Mouse (Mus musculus): ENCODE data around the gene Lmbrd2. TPM values are rescaled to one million over a fixed set of nuclear protein-coding genes. Genes with fewer than 3 reads are reported as not detected.

Lmbrd2 gene
- polyA plus RNA-seq, 1 experiment = 4.7 TPM

DNA sequence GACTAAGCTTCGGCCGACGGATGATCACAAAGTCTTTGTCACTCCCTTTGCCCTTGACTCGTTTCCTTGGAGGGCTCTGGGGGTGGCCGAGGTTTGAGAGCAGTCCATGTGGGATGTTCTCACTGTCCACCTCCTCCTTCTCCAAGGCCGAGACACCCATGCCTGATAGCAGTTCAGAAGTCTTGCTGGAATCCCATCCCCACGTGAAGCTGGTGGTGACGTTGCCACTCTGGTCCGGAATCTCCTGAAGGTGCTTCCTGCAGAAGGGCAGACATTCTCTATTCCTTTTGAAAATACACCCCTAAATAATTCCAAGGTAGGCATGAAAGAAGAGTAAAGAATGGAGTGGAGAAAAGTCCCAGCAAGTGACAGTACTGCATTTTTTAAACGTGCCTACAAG is 903 bp upstream of the Lmbrd2 start:
- Histone ChIP-seq H3K36me3 (ENCODE audit: control insufficient read depth, insufficient read depth) (peaks cover 30% of the 10 kb centered on the region), H3K27me3 (ENCODE audit: control insufficient read depth, insufficient read depth, insufficient read length) (no peaks in the 10 kb centered on the region), H3K4me3 (peak overlapping the region; percentile 52), H3ac (ENCODE audit: control insufficient read depth, insufficient read length) (no peak overlapping the region), H3K79me2 (ENCODE audit: control insufficient read depth, insufficient read depth) (peaks cover 64% of the 10 kb centered on the region), H3K4me2 (ENCODE audit: low read depth) (peak overlapping the region; percentile 95)
- TF ChIP-seq REST (IDR thresholded peaks at IDR 0.05; ENCODE audit: insufficient read depth, insufficient read length) (no peak), USF1 (IDR thresholded peaks at IDR 0.05; ENCODE audit: low read depth) (peak; percentile 44)

DNA sequence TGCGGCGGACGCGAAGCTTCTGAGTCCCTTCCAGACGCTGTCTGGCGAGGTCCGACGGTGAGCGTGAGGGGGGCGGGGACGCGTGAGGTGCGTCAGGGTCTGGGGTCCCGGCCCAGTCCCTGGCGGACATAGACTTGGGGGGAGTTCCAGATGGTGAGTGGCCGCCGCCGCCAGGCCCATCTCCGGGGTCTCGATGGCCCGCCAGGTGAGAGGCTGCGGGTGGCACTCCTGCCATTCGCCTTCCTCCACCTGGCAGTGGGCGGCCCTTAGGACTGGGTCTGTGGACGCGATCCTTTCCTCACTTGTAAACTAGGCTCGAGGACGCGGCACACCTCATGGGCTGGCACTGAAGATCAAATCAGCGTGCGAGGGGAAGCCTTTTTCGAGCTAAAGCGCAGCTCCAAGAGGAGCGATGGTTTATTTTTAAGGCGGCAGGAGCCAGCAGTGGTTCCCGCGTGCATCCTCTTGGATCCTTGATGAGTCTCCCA is 378 bp downstream of the Lmbrd2 start:
- peaks cover 58% of the 10 kb centered on the region for H3K79me2 ChIP-seq (ENCODE audit: control insufficient read depth, insufficient read depth)
- peak overlapping the region; percentile 30 for H3ac ChIP-seq (ENCODE audit: control insufficient read depth, insufficient read length)
- peak overlapping the region; percentile 96 for H3K4me2 ChIP-seq (ENCODE audit: low read depth)
- H3K27me3 ChIP-seq (ENCODE audit: control insufficient read depth, insufficient read depth, insufficient read length) = no peaks in the 10 kb centered on the region
- H3K4me3 ChIP-seq = peak overlapping the region; percentile 52
- no peak for TF ChIP-seq E2F4 (IDR thresholded peaks at IDR 0.05; ENCODE audit: insufficient read depth)
- TF ChIP-seq TCF12 (IDR thresholded peaks at IDR 0.05; ENCODE audit: insufficient read depth, poor library complexity, severe bottlenecking) = no peak
- TF ChIP-seq MAX (IDR thresholded peaks at IDR 0.05; ENCODE audit: low read depth) = no peak
- peaks cover 23% of the 10 kb centered on the region for H3K36me3 ChIP-seq (ENCODE audit: control insufficient read depth, insufficient read depth)

DNA sequence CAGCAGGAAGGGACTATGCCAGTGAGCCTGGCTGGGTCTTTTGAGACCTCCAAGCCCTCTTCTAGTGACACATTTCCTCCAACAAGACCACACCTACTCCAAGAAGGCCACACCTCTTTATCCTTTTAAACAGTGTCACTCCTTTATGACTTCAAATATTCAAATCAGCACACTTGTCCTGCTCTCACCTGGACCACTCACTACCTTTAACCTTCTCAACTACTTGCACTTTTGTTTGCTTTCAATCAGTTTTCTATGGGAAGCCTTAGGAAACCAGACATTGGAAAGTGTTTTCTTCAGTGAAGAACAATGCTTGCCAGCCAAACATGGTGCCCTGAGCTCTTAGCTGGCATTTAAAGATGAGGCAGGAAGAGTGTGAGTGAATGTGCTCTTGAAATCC is 15.0 kb downstream of the Lmbrd2 start, which contains the start of gene Skp2:
Skp2 (minus strand) TSS at position 101 of the 400 bp plus-strand sequence.
- no peak within 1 kb of the TSS for H3K4me3 ChIP-seq
- no peaks in the 10 kb centered on the region for H3K79me2 ChIP-seq (ENCODE audit: control insufficient read depth, insufficient read depth)
- H3K27me3 ChIP-seq (ENCODE audit: control insufficient read depth, insufficient read depth, insufficient read length) = no peaks in the 10 kb centered on the region
- peaks cover 35% of the 10 kb centered on the region for H3K36me3 ChIP-seq (ENCODE audit: control insufficient read depth, insufficient read depth)
- no peak within 1 kb of the TSS for H3K4me2 ChIP-seq (ENCODE audit: low read depth)
- no peak for TF ChIP-seq MYOG (IDR thresholded peaks at IDR 0.05; ENCODE audit: control insufficient read depth in 1 of 3, insufficient read depth in 1 of 3, insufficient read length in 2 of 3, low read depth in 2 of 3)
- no peak for TF ChIP-seq POLR2AphosphoS2 (IDR thresholded peaks at IDR 0.05; ENCODE audit: insufficient read length, low read depth)
- no peak for TF ChIP-seq POLR2A (IDR thresholded peaks at IDR 0.05; ENCODE audit: insufficient read length, low read depth)
- TF ChIP-seq TCF3 (IDR thresholded peaks at IDR 0.05; ENCODE audit: insufficient read length, low read depth) = no peak
- TF ChIP-seq MAX (IDR thresholded peaks at IDR 0.05; ENCODE audit: low read depth) = no peak
- no peak for TF ChIP-seq REST (IDR thresholded peaks at IDR 0.05; ENCODE audit: insufficient read depth, insufficient read length)
- TF ChIP-seq MYOD1 (IDR thresholded peaks at IDR 0.05; ENCODE audit: control insufficient read depth in 1 of 3, insufficient read length in 2 of 3, low read depth in 2 of 3) = no peak
- H3ac ChIP-seq (ENCODE audit: control insufficient read depth, insufficient read length) = no peak within 1 kb of the TSS

DNA sequence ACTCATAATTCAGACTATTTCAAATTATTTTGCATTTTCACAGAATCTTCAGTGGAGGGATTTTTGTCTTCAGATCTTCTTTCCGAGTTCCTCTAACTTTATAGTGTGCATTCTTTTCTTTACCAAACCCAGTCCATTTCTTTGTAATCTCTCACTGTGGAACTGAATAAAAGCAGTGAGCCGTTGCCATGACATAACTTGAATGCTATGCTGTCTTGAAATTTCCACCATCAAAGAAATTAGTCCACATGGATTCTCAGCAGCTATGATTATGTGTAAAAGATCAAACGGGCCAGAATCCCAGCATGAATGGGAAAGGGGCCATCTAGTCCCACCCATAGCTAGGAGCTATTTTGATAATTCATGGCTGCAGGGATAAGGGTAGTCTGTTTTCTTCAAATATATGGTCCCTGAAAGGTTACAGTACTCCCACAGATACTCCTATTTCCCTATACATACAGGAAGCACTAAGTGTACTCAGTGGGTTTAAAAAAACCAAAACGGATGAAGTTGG is 22.3 kb downstream of the Lmbrd2 start:
- Histone ChIP-seq H3K36me3 (ENCODE audit: control insufficient read depth, insufficient read depth) (peaks cover 32% of the 10 kb centered on the region), H3K4me2 (ENCODE audit: low read depth) (no peak overlapping the region), H3K27me3 (ENCODE audit: control insufficient read depth, insufficient read depth, insufficient read length) (no peaks in the 10 kb centered on the region), H3ac (ENCODE audit: control insufficient read depth, insufficient read length) (no peak overlapping the region), H3K79me2 (ENCODE audit: control insufficient read depth, insufficient read depth) (no peaks in the 10 kb centered on the region), H3K4me3 (no peak overlapping the region)
- TF ChIP-seq TCF12 (IDR thresholded peaks at IDR 0.05; ENCODE audit: insufficient read depth, poor library complexity, severe bottlenecking) = no peak
- TF ChIP-seq SRF (IDR thresholded peaks at IDR 0.05; ENCODE audit: control insufficient read depth, insufficient read length, low read depth) = no peak
- no peak for TF ChIP-seq E2F4 (IDR thresholded peaks at IDR 0.05; ENCODE audit: insufficient read depth)
- no peak for TF ChIP-seq CEBPB (IDR thresholded peaks at IDR 0.05; ENCODE audit: insufficient read depth, poor library complexity, severe bottlenecking)
- TF ChIP-seq POLR2AphosphoS2 (IDR thresholded peaks at IDR 0.05; ENCODE audit: insufficient read length, low read depth) = no peak
- no peak for TF ChIP-seq TCF3 (IDR thresholded peaks at IDR 0.05; ENCODE audit: insufficient read length, low read depth)
- no peak for TF ChIP-seq REST (IDR thresholded peaks at IDR 0.05; ENCODE audit: insufficient read depth, insufficient read length)
- no peak for TF ChIP-seq POLR2A (IDR thresholded peaks at IDR 0.05; ENCODE audit: insufficient read length, low read depth)
- no peak for TF ChIP-seq MAX (IDR thresholded peaks at IDR 0.05; ENCODE audit: low read depth)
- TF ChIP-seq MYOD1 (IDR thresholded peaks at IDR 0.05; ENCODE audit: control insufficient read depth in 1 of 3, insufficient read length in 2 of 3, low read depth in 2 of 3) = no peak
- no peak for TF ChIP-seq MYOG (IDR thresholded peaks at IDR 0.05; ENCODE audit: control insufficient read depth in 1 of 3, insufficient read depth in 1 of 3, insufficient read length in 2 of 3, low read depth in 2 of 3)
- no peak for TF ChIP-seq USF1 (IDR thresholded peaks at IDR 0.05; ENCODE audit: low read depth)

DNA sequence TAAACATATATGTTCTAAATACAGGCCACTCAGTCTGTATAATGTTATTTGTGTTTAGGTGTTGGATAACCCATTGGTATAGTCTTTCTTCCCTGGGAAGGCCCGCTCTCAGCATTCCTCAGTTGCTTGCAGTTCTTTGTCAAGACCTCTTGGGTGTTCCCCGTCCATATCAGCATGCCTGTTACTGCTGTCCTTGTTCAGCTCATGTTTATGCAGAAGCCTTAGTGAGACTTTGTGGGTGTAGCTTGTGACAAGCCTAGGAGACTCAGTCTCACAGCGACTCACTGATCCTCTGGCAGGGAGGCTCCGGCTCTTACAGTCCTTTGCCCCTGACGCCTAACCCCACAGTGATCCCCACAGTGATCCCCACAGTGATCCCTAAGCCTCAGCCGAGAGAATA is 23.8 kb downstream of the Lmbrd2 start:
- TF ChIP-seq SRF (IDR thresholded peaks at IDR 0.05; ENCODE audit: control insufficient read depth, insufficient read length, low read depth) (no peak), TCF12 (IDR thresholded peaks at IDR 0.05; ENCODE audit: insufficient read depth, poor library complexity, severe bottlenecking) (no peak), USF1 (IDR thresholded peaks at IDR 0.05; ENCODE audit: low read depth) (no peak)
- Histone ChIP-seq H3K4me3 (no peak overlapping the region), H3K79me2 (ENCODE audit: control insufficient read depth, insufficient read depth) (no peaks in the 10 kb centered on the region), H3K36me3 (ENCODE audit: control insufficient read depth, insufficient read depth) (peaks cover 47% of the 10 kb centered on the region), H3K27me3 (ENCODE audit: control insufficient read depth, insufficient read depth, insufficient read length) (no peaks in the 10 kb centered on the region), H3K4me2 (ENCODE audit: low read depth) (no peak overlapping the region), H3ac (ENCODE audit: control insufficient read depth, insufficient read length) (no peak overlapping the region)

DNA sequence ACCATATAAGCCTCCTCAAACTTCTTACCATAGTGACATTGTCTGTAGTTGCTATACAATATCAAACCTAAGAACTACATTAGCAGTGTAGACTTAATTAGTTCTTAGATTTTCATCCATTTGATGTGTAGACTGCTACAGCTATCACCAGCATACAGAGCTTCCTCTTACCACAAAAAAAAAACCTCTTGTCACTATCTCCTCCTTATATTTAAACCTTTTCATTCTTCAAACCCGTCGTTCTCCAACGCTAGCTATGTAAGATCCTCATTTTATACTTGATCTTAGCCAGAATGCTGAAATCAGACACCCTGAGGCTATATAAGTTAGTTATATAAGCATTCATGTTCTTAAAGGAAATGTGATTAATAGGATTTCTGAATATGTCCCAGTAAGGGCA is 36.7 kb downstream of the Lmbrd2 start:
- no peaks in the 10 kb centered on the region for H3K79me2 ChIP-seq (ENCODE audit: control insufficient read depth, insufficient read depth)
- H3K27me3 ChIP-seq (ENCODE audit: control insufficient read depth, insufficient read depth, insufficient read length) = no peaks in the 10 kb centered on the region
- no peak overlapping the region for H3K4me3 ChIP-seq
- H3ac ChIP-seq (ENCODE audit: control insufficient read depth, insufficient read length) = no peak overlapping the region
- TF ChIP-seq TCF12 (IDR thresholded peaks at IDR 0.05; ENCODE audit: insufficient read depth, poor library complexity, severe bottlenecking) = no peak
- no peak for TF ChIP-seq REST (IDR thresholded peaks at IDR 0.05; ENCODE audit: insufficient read depth, insufficient read length)
- TF ChIP-seq CEBPB (IDR thresholded peaks at IDR 0.05; ENCODE audit: insufficient read depth, poor library complexity, severe bottlenecking) = no peak
- TF ChIP-seq MYOG (IDR thresholded peaks at IDR 0.05; ENCODE audit: control insufficient read depth in 1 of 3, insufficient read depth in 1 of 3, insufficient read length in 2 of 3, low read depth in 2 of 3) = no peak
- TF ChIP-seq E2F4 (IDR thresholded peaks at IDR 0.05; ENCODE audit: insufficient read depth) = no peak
- TF ChIP-seq SRF (IDR thresholded peaks at IDR 0.05; ENCODE audit: control insufficient read depth, insufficient read length, low read depth) = no peak
- no peak for TF ChIP-seq TCF3 (IDR thresholded peaks at IDR 0.05; ENCODE audit: insufficient read length, low read depth)
- no peak for TF ChIP-seq MAX (IDR thresholded peaks at IDR 0.05; ENCODE audit: low read depth)
- no peak overlapping the region for H3K4me2 ChIP-seq (ENCODE audit: low read depth)
- H3K36me3 ChIP-seq (ENCODE audit: control insufficient read depth, insufficient read depth) = peaks cover 43% of the 10 kb centered on the region
